Mouse (Mus musculus) liver, adult 2 months (tissue): ENCODE data around the gene Uqcc3.
A peak's percentile ranks its signal among the peaks of the same experiment; 100 is the strongest.

Source experiments
- CTCF ChIP-seq: fragments of 200-500 bp; IDR thresholded peaks from 2 replicates; pipeline ENCODE4 v1.5.1; 2011; ENCODE audit warnings: low read depth, low read length, control low read depth
- POLR2A ChIP-seq: fragments of 200-500 bp; IDR thresholded peaks from 2 replicates; pipeline ENCODE4 v1.6.1; 2011; ENCODE audit warnings: low read length, control low read depth; ENCODE audit not compliant: insufficient read depth; ENCODE audit errors: extremely low read depth

- no peak for TF ChIP-seq CTCF
- 0 out of 2 replicates have a peak, but pooled peaks have one; percentile 9 for TF ChIP-seq POLR2A
These were observed 17.9 kb upstream of the Uqcc3 start for GRCm38 (mm10) chr19:8898576-8898975.
